Mouse (Mus musculus) liver, adult 2 months (tissue): Measurements from ENCODE around the gene Fam204a. TPM values are rescaled to one million over a fixed set of nuclear protein-coding genes. Genes with fewer than 3 reads are reported as not detected.
A peak's percentile ranks its signal among the peaks of the same experiment; 100 is the strongest.

ENCODE experiments used
- DNase-seq: peaks from one replicate; pipeline ENCODE4 v3.0.0-alpha.2; 2011; ENCODE audit warnings: low read depth, low spot score; ENCODE audit errors: extremely low read depth
- H3K27ac ChIP-seq: fragments of 200-500 bp; replicated peaks from 2 replicates; pipeline ENCODE4 v1.5.1; 2012; ENCODE audit warnings: low read depth, mild to moderate bottlenecking, control low read depth, inconsistent platforms, low read length; ENCODE audit not compliant: insufficient read depth
- H3K27me3 ChIP-seq: fragments of 200-500 bp; 2 replicates; pipeline ENCODE4 v1.6.1; 2012; ENCODE audit warnings: mild to moderate bottlenecking, moderate library complexity, low read length, inconsistent platforms; ENCODE audit not compliant: control insufficient read depth, insufficient read depth
- H3K36me3 ChIP-seq: fragments of 200-500 bp; 2 replicates; pipeline ENCODE4 v1.6.1; 2012; ENCODE audit warnings: low read length, inconsistent platforms; ENCODE audit not compliant: control insufficient read depth, insufficient read depth
- H3K4me1 ChIP-seq: fragments of 200-500 bp; 2 replicates; pipeline ENCODE4 v1.6.1; 2011; ENCODE audit warnings: low read length; ENCODE audit not compliant: control insufficient read depth, insufficient read depth
- H3K4me3 ChIP-seq: fragments of 200-500 bp; 2 replicates; pipeline ENCODE4 v1.5.1; 2011; ENCODE audit warnings: low read depth, mild to moderate bottlenecking, control low read depth, low read length, moderate library complexity; ENCODE audit not compliant: insufficient read depth
- H3K79me2 ChIP-seq: fragments of 200-500 bp; 2 replicates; pipeline ENCODE4 v1.6.1; 2012; ENCODE audit warnings: inconsistent platforms, mild to moderate bottlenecking, low read length, moderate library complexity; ENCODE audit not compliant: control insufficient read depth, insufficient read depth
- H3K9ac ChIP-seq: fragments of 200-500 bp; 2 replicates; pipeline ENCODE4 v1.6.1; 2012; ENCODE audit warnings: low read depth, mild to moderate bottlenecking, control low read depth, inconsistent platforms, low read length
- CTCF ChIP-seq: fragments of 200-500 bp; IDR thresholded peaks from 2 replicates; pipeline ENCODE4 v1.5.1; 2011; ENCODE audit warnings: low read depth, low read length, control low read depth
- POLR2A ChIP-seq: fragments of 200-500 bp; IDR thresholded peaks from 2 replicates; pipeline ENCODE4 v1.6.1; 2011; ENCODE audit warnings: low read length, control low read depth; ENCODE audit not compliant: insufficient read depth; ENCODE audit errors: extremely low read depth
- WGBS: fragments of 180-500 bp; shearing (Covaris S2); methylation state at CpG from one replicate; pipeline ENCODE4 v1.1.7; 2018; 5-methylcytosine and 5-hydroxymethylcytosine counted together
- polyA plus RNA-seq: library from polyadenylated mRNA; depleted of rRNA; stranded (reverse); fragments of >200 nt; gene quantifications from 2 replicates; pipeline ENCODE4 v1.2.3, GENCODE M21; 2012; rRNA removed
- total RNA-seq: library from RNA; depleted of rRNA; stranded (reverse); fragments of >200 nt; gene quantifications from 2 replicates; pipeline ENCODE4 v1.2.3, GENCODE M21; 2014; rRNA removed

Gene Fam204a
- 7.7 and 13.4 TPM in 2 replicates for total RNA-seq
- polyA plus RNA-seq, result 1.7 and 1.8 TPM in 2 replicates

DNA sequence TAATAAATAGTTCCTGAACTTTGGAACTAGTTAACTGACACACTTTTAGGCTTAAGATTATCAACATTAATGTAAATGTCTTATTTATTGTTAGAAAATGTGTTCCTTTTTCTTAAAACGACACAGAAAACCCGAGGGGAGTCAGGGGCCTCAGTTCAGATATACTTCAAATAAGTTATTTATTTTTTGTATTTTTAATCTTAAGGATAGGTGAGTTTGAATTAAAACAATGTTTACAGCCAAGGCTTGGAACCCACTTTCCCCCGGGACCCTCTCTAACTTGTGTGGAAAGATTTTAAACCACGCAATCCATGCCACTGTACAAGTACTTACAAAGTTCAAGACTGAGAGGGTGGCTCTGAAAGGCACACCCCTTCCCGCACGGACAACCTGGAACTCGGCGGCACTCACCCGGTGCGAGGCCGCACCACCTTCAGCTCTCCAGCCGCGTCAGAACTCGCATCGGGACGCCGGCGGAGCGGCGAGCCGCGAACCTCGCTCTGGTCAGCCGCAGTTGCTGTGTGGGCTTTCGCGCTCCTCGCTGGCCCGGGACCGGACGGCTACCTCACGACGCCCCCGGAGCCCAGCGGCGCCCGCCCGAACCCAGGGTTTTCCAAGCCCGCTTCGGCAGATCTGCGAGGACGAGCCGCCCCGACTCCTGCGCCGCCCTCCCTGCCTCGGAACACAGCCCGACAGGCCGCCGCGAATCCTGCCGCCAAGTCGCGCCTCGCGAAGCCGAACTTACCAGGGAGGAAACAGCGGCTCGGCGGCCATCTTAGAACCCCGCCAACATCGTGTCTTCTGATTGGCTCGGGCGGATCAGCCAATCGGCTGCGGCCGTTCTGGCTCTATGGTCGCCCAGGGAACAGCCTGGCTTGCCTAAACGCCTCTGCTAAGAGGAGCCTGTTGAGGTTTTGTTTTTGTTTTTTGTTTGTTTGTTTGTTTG is at the start of gene Fam204a:
TSS of gene Fam204a (minus strand) at position 803 of the 946 bp plus-strand sequence.
- TF ChIP-seq POLR2A, result peak; percentile 78
- no peak for TF ChIP-seq CTCF
- Histone ChIP-seq H3K36me3 (no peaks in the 10 kb centered on the region; the same call in 1 of the 2 replicates), H3K27ac (peak within 1 kb of the TSS; percentile 91), H3K4me1 (peaks cover 2% of the 10 kb centered on the region; the same call in 1 of the 2 replicates), H3K4me3 (peak within 1 kb of the TSS; percentile 76), H3K79me2 (peaks cover 4% of the 10 kb centered on the region; the same call in 1 of the 2 replicates), H3K9ac (peak within 1 kb of the TSS; percentile 99), H3K27me3 (no peaks in the 10 kb centered on the region)
- WGBS, result under 1% methylated on average over 66 of the region's 68 CpGs
- peak; percentile 79 for DNase-seq

DNA sequence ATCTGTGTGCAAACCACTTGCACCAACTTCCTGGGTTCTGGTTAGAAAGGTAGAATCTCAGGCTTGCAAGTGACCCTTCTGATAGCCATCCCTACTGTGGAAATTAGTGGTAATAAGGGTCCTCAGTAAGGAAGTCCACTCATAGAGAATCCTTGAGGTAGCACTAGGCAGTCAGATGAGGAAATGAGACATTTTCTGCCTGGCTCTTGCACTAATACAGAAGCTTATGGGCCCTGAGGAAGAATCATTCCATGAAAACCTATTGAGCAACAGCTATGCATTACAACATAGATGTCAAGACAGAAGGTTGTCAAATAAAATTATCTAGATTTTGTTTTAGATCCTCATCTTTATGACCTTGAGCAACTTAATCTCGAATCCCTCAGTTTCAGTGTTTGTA is 39.3 kb upstream of the Fam204a start:
- H3K4me1 ChIP-seq, result no peaks in the 10 kb centered on the region
- H3K27me3 ChIP-seq, result peaks cover 2% of the 10 kb centered on the region; the same call in 1 of the 2 replicates
- DNase-seq, result no peak

DNA sequence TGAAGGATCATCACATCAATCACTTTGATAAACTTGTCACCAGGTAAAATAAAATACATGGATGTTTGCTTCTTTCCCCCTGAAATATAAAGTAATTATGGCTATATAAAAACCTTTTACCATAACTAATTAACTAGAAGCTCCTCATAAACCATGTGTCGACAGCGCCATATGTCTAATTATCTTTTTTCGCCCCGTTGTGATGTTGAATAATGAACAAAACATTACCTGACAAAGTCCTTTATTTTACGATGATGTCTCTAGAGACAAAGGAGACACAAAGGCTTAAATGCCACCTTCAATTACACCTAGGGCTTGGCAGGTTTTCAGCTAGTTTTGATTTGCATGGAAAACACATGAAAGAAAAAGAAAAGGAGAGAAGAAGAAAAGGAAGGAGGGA is 34.2 kb upstream of the Fam204a start:
- 90% methylated on average over 5 of the region's 5 CpGs for WGBS
- Histone ChIP-seq H3K27me3 (peaks cover 2% of the 10 kb centered on the region; the same call in 1 of the 2 replicates), H3K4me3 (no peak overlapping the region), H3K9ac (no peak overlapping the region), H3K27ac (no peak overlapping the region), H3K36me3 (no peaks in the 10 kb centered on the region), H3K79me2 (no peaks in the 10 kb centered on the region), H3K4me1 (no peaks in the 10 kb centered on the region)
- DNase-seq, result no peak
- no peak for TF ChIP-seq CTCF
- no peak for TF ChIP-seq POLR2A

More for the DNA sequence above, 39.3 kb upstream of the Fam204a start:
- Histone ChIP-seq H3K79me2 (no peaks in the 10 kb centered on the region), H3K27ac (no peak overlapping the region), H3K4me3 (no peak overlapping the region), H3K36me3 (no peaks in the 10 kb centered on the region), H3K9ac (no peak overlapping the region)
- 35% methylated on average over 1 of the region's 1 CpGs for WGBS
- no peak for TF ChIP-seq POLR2A
- TF ChIP-seq CTCF, result no peak

DNA sequence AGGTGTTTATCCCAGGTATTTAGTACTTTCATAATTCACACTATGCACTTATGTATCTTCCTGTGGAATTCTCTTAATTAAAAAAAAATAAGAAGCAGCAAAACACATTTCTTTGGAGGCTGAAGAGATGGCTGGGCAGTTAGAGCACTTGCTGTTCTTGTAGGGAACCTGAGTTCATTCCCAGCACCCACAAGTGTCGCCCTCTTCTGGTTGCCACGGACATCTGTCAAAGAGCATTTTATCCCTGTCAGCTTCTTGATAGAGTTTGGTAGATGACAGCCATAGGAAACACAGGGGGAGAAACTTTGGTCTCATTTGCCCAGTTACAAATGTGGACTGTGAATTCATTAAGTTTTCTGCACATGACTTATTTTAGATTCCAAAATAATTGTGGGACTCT is 25.5 kb upstream of the Fam204a start:
- H3K4me1 ChIP-seq, result no peaks in the 10 kb centered on the region
- TF ChIP-seq CTCF (peak; percentile 25; the same call in 1 of the 2 replicates), POLR2A (no peak)
- no peaks in the 10 kb centered on the region for H3K27me3 ChIP-seq
- H3K27ac ChIP-seq, result no peak overlapping the region
- H3K79me2 ChIP-seq, result no peaks in the 10 kb centered on the region
- WGBS, result 36% methylated on average over 2 of the region's 2 CpGs
- no peak for DNase-seq
- H3K4me3 ChIP-seq, result no peak overlapping the region
- no peak overlapping the region for H3K9ac ChIP-seq
- no peaks in the 10 kb centered on the region for H3K36me3 ChIP-seq

DNA sequence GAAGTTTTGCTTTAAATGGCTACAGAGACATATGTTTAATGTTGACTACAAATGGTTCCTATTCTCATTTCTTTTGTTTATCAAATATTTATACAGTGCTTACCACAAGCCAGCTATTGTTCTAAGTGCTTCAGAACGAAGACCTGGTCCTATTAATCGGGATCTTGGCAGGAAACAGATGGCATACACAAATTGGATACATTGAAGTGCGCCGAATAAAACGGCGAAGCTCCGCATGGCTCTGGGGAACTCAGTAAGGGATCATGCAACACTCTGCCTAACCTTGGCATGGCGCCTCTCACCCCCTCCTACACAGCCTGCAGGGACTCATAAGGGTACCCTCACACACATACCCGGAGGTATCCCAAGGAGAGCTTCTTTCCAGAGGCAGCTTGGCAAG is 24.7 kb upstream of the Fam204a start:
- no peaks in the 10 kb centered on the region for H3K79me2 ChIP-seq
- no peaks in the 10 kb centered on the region for H3K27me3 ChIP-seq
- H3K9ac ChIP-seq, result no peak overlapping the region
- no peak overlapping the region for H3K27ac ChIP-seq
- no peak for DNase-seq
- TF ChIP-seq POLR2A (no peak), CTCF (no peak)
- 79% methylated on average over 9 of the region's 9 CpGs for WGBS
- no peaks in the 10 kb centered on the region for H3K36me3 ChIP-seq
- H3K4me3 ChIP-seq, result no peak overlapping the region
- no peaks in the 10 kb centered on the region for H3K4me1 ChIP-seq

DNA sequence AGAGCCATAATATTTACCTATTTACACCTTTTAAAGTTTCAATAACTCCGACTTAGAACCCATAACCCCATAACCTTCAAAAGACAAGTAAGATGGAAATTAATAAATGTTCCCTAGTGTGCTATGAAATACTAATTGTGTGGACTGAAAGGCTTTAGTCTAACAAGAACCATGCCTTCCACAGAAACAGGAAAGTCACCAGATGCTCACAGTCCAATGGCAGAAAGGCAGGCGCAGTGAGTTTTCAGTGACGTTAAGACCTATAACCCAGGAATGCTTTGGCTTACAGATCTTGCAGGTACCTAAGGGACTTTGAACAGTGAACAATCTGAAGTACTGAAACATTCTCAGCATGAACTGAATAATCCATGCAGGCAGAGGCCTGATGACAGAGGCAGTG is 18.7 kb upstream of the Fam204a start:
- H3K4me3 ChIP-seq, result no peak overlapping the region
- H3K79me2 ChIP-seq, result no peaks in the 10 kb centered on the region
- TF ChIP-seq POLR2A (no peak), CTCF (no peak)
- no peaks in the 10 kb centered on the region for H3K4me1 ChIP-seq
- no peak for DNase-seq
- H3K27me3 ChIP-seq, result 0 out of 2 replicates have a peak, but pooled peaks cover 3% of the 10 kb centered on the region
- H3K9ac ChIP-seq, result no peak overlapping the region
- H3K36me3 ChIP-seq, result no peaks in the 10 kb centered on the region
- no peak overlapping the region for H3K27ac ChIP-seq
- WGBS, result 80% methylated on average over 3 of the region's 3 CpGs
